ENCODE assay signal across 9 mouse cellular contexts in the genomic region with DNA sequence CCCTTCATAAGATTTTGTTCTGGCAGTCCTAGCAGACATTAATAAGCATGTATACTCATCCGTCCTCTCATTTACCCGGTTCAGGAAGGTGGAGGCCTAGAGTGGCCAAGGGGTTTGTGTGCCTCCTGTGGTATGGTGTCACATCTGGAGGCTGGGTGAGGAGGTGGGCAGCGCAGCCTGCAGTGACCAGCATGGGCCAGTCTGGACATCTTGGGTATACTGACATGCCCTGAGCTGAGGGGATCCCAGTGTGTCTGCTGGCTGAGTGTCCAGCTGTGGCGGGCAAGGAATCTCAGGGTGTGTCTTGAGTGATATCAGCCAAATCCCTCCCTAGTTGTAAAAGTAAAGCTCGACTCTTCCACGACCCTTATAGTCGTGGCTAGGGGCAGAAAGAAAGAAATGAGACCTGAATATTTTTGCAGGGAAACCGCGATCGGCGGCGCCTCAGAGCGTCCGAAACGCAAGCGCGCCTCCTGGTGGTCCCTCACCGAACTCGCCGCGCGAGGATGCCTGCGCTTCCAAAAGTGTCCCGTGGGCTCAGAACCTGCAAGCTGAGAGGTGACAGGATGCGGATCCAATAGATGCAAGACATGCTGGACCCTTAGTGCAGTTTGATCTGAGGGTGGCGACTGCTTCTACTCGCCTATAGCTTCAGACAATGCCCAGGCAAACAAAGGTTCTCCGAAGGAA. TPM values are rescaled to one million over a fixed set of nuclear protein-coding genes. Genes with fewer than 3 reads are reported as not detected.
DNase-seq lines count a peak whose midpoint lies in the region; ATAC-seq and TF ChIP-seq lines count a peak whose summit lies in the region.
"Had no signal": no experiment of that assay in that cellular context is flagged by ENCODE, and none has a peak within 500 bp of the region (broad histone marks: within the 10 kb centered on the region; RNA-seq: fewer than 3 reads in every experiment).

No protein-coding gene starts in this region.

- no peak for TF ChIP-seq EP300 in stomach, postnatal 0 days (optimal IDR thresholded peaks at IDR 0.05)

- H3K4me3 ChIP-seq in forebrain, embryonic 14.5 days (ENCODE audit: low read depth, low read length), result no peak overlapping the region
- H3K4me3 ChIP-seq in hindbrain, postnatal 0 days (ENCODE audit: low read length), result no peak overlapping the region
- H3K4me3 ChIP-seq in liver, adult 2 months (ENCODE audit: insufficient read depth, low read depth, low read length), result no peak overlapping the region
- peak overlapping the region; percentile 13; the same call in 1 of the 2 replicates for H3K4me3 ChIP-seq in midbrain, embryonic 16.5 days (ENCODE audit: low read depth, low read length)
- 0 out of 2 replicates have a peak overlapping the region, but pooled peaks have one; percentile 8 for H3K4me3 ChIP-seq in stomach, postnatal 0 days (ENCODE audit: low read depth, low read length)

- no peaks in the 10 kb centered on the region for H3K4me1 ChIP-seq in forebrain, embryonic 14.5 days (ENCODE audit: control insufficient read depth, insufficient read depth, low read length)
- no peaks in the 10 kb centered on the region for H3K4me1 ChIP-seq in hindbrain, postnatal 0 days (ENCODE audit: insufficient read depth, low read length)
- H3K4me1 ChIP-seq in liver, adult 2 months (ENCODE audit: control insufficient read depth, insufficient read depth, low read length), result no peaks in the 10 kb centered on the region
- no peaks in the 10 kb centered on the region for H3K4me1 ChIP-seq in midbrain, embryonic 16.5 days (ENCODE audit: control insufficient read depth, insufficient read depth, low read length)
- H3K4me1 ChIP-seq in stomach, postnatal 0 days (replicated peaks; ENCODE audit: control insufficient read depth, insufficient read depth), result no peaks in the 10 kb centered on the region

- H3K9ac ChIP-seq in forebrain, embryonic 14.5 days (ENCODE audit: low read length), result no peak overlapping the region
- no peak overlapping the region for H3K9ac ChIP-seq in hindbrain, postnatal 0 days (replicated peaks; ENCODE audit: low read length)
- H3K9ac ChIP-seq in liver, adult 2 months (ENCODE audit: low read depth, low read length), result no peak overlapping the region
- H3K9ac ChIP-seq in midbrain, embryonic 16.5 days (ENCODE audit: low read depth, low read length), result 0 out of 2 replicates have a peak overlapping the region, but pooled peaks have one; percentile 41
- no peak overlapping the region for H3K9ac ChIP-seq in stomach, postnatal 0 days (ENCODE audit: low read length)

- TF ChIP-seq POLR2A in liver, adult 2 months (IDR thresholded peaks at IDR 0.05; ENCODE audit: extremely low read depth, insufficient read depth, low read length), result no peak

- peaks cover 3% of the 10 kb centered on the region; the same call in 1 of the 2 replicates for H3K9me3 ChIP-seq in forebrain, embryonic 14.5 days (replicated peaks; ENCODE audit: control insufficient read depth, low read length)
- H3K9me3 ChIP-seq in hindbrain, postnatal 0 days (ENCODE audit: low read length), result no peaks in the 10 kb centered on the region
- H3K9me3 ChIP-seq in midbrain, embryonic 16.5 days (replicated peaks; ENCODE audit: control insufficient read depth, low read length, poor library complexity, severe bottlenecking), result no peaks in the 10 kb centered on the region
- H3K9me3 ChIP-seq in stomach, postnatal 0 days (ENCODE audit: control insufficient read depth, low read length), result no peaks in the 10 kb centered on the region

- no peaks in the 10 kb centered on the region for H3K36me3 ChIP-seq in forebrain, embryonic 14.5 days (ENCODE audit: control insufficient read depth, insufficient read depth, low read length)
- no peaks in the 10 kb centered on the region for H3K36me3 ChIP-seq in hindbrain, postnatal 0 days (ENCODE audit: insufficient read depth, low read length)
- H3K36me3 ChIP-seq in liver, adult 2 months (ENCODE audit: control insufficient read depth, insufficient read depth, low read length), result no peaks in the 10 kb centered on the region
- no peaks in the 10 kb centered on the region for H3K36me3 ChIP-seq in midbrain, embryonic 16.5 days (ENCODE audit: control insufficient read depth, insufficient read depth, low read length)
- no peaks in the 10 kb centered on the region for H3K36me3 ChIP-seq in stomach, postnatal 0 days (ENCODE audit: control insufficient read depth, insufficient read depth, low read length)

- ATAC-seq in forebrain, embryonic 14.5 days, result peak; percentile 65
- ATAC-seq in hindbrain, postnatal 0 days, result peak; percentile 66
- peak; percentile 59; the same call in 1 of the 2 replicates for ATAC-seq in midbrain, embryonic 16.5 days
- peak; percentile 50 for ATAC-seq in stomach, postnatal 0 days (ENCODE audit: low FRiP score, low TSS enrichment)

- H3K4me2 ChIP-seq in forebrain, embryonic 14.5 days (ENCODE audit: low read length), result peak overlapping the region; percentile 39; the same call in 1 of the 2 replicates
- H3K4me2 ChIP-seq in hindbrain, postnatal 0 days (ENCODE audit: low read depth, low read length), result peak overlapping the region; percentile 43
- H3K4me2 ChIP-seq in midbrain, embryonic 16.5 days (ENCODE audit: low read length), result peak overlapping the region; percentile 50
- peak overlapping the region; percentile 25; the same call in 1 of the 2 replicates for H3K4me2 ChIP-seq in stomach, postnatal 0 days (replicated peaks; ENCODE audit: low read depth)

- no peaks in the 10 kb centered on the region for H3K27me3 ChIP-seq in forebrain, embryonic 14.5 days (replicated peaks; ENCODE audit: control insufficient read depth, insufficient read depth, low read length)
- no peaks in the 10 kb centered on the region for H3K27me3 ChIP-seq in hindbrain, postnatal 0 days (ENCODE audit: insufficient read depth, low read length)
- H3K27me3 ChIP-seq in liver, adult 2 months (ENCODE audit: control insufficient read depth, insufficient read depth, low read length), result no peaks in the 10 kb centered on the region
- no peaks in the 10 kb centered on the region for H3K27me3 ChIP-seq in midbrain, embryonic 16.5 days (ENCODE audit: control insufficient read depth, insufficient read depth, low read depth, low read length)
- H3K27me3 ChIP-seq in stomach, postnatal 0 days (ENCODE audit: control insufficient read depth, insufficient read depth, low read length), result no peaks in the 10 kb centered on the region

- no peak overlapping the region for H3K27ac ChIP-seq in forebrain, embryonic 14.5 days (ENCODE audit: low read depth, low read length)
- H3K27ac ChIP-seq in hindbrain, postnatal 0 days, result no peak overlapping the region
- H3K27ac ChIP-seq in liver, adult 2 months (replicated peaks; ENCODE audit: insufficient read depth, low read depth, low read length), result no peak overlapping the region
- no peak overlapping the region for H3K27ac ChIP-seq in midbrain, embryonic 16.5 days (ENCODE audit: low read length)
- H3K27ac ChIP-seq in stomach, postnatal 0 days (replicated peaks), result no peak overlapping the region

- H3K79me2 ChIP-seq in liver, adult 2 months (ENCODE audit: control insufficient read depth, insufficient read depth, low read length), result no peaks in the 10 kb centered on the region

- TF ChIP-seq CTCF in hindbrain, postnatal 0 days (IDR thresholded peaks at IDR 0.05; ENCODE audit: low read depth), result peak; percentile 91
- peak; percentile 85 for TF ChIP-seq CTCF in liver, adult 2 months (IDR thresholded peaks at IDR 0.05; ENCODE audit: low read depth, low read length)
- peak; percentile 88 for TF ChIP-seq CTCF in stomach, postnatal 0 days (IDR thresholded peaks at IDR 0.05; ENCODE audit: low read depth)

- DNase-seq in urinary bladder, postnatal 14 days (ENCODE audit: low spot score), result peak; percentile 59
- DNase-seq in urinary bladder, postnatal 10 days (ENCODE audit: low spot score), result no peak
- peak; percentile 29 for DNase-seq in cerebellum, adult 11-12 months
- peak; percentile 79 for DNase-seq in forebrain, embryonic 14.5 days (ENCODE audit: low spot score)
- peak; percentile 84 for DNase-seq in hindbrain, postnatal 0 days (ENCODE audit: low spot score)
- no peak for DNase-seq in liver, adult 2 months (ENCODE audit: extremely low read depth, low read depth, low spot score)
- DNase-seq in stomach, postnatal 0 days (ENCODE audit: low spot score), result peak; percentile 72

- 11% methylated on average over 28 of the region's 28 CpGs for WGBS in forebrain, embryonic 14.5 days
- WGBS in hindbrain, postnatal 0 days, result 10% methylated on average over 28 of the region's 28 CpGs
- WGBS in liver, adult 2 months, result 14% methylated on average over 28 of the region's 28 CpGs
- 11% methylated on average over 28 of the region's 28 CpGs for WGBS in midbrain, embryonic 16.5 days
- WGBS in stomach, postnatal 0 days, result 10% methylated on average over 28 of the region's 28 CpGs

RNA-seq across cellular contexts. Expression of a gene that starts 8.0 kb away (rescaled TPM):
- 26.7 and 27.8 TPM in 2 replicates for polyA plus RNA-seq in forebrain, embryonic 14.5 days (2014; fragmentation: Nextera tagmentation; extraction: Ambion mirVana)
- 22.6 and 25.9 TPM in 2 replicates for total RNA-seq in hindbrain, postnatal 0 days (2014; rRNA removed)
- 19.3 and 22.4 TPM in 2 replicates for polyA plus RNA-seq in hindbrain, postnatal 0 days (2015; fragmentation: Nextera tagmentation; extraction: Ambion mirVana)
- 8.9 and 10.6 TPM in 2 replicates for total RNA-seq in liver, adult 2 months (2014; rRNA removed)
- 10.1 and 11.2 TPM in 2 replicates for polyA plus RNA-seq in liver, adult 2 months (2012; rRNA removed)
- polyA plus RNA-seq in midbrain, embryonic 16.5 days (2015; fragmentation: Nextera tagmentation; extraction: Ambion mirVana), result 31.1 and 36.0 TPM in 2 replicates
- polyA plus RNA-seq in stomach, postnatal 0 days (2015; fragmentation: Nextera tagmentation; extraction: Ambion mirVana), result 17.1 and 17.8 TPM in 2 replicates

RNA-seq across cellular contexts. Expression of a gene that starts 10.5 kb away (rescaled TPM):
- 28.1 and 36.3 TPM in 2 replicates for polyA plus RNA-seq in forebrain, embryonic 14.5 days (2014; fragmentation: Nextera tagmentation; extraction: Ambion mirVana)
- 9.9 and 11.3 TPM in 2 replicates for total RNA-seq in hindbrain, postnatal 0 days (2014; rRNA removed)
- 9.1 and 9.4 TPM in 2 replicates for polyA plus RNA-seq in hindbrain, postnatal 0 days (2015; fragmentation: Nextera tagmentation; extraction: Ambion mirVana)
- total RNA-seq in liver, adult 2 months (2014; rRNA removed), result not detected in 2 replicates
- not detected in 2 replicates for polyA plus RNA-seq in liver, adult 2 months (2012; rRNA removed)
- polyA plus RNA-seq in midbrain, embryonic 16.5 days (2015; fragmentation: Nextera tagmentation; extraction: Ambion mirVana), result 19.0 and 35.9 TPM in 2 replicates
- polyA plus RNA-seq in stomach, postnatal 0 days (2015; fragmentation: Nextera tagmentation; extraction: Ambion mirVana), result not detected in 2 replicates
- total RNA-seq: gastrocnemius, postnatal 36 days had no signal

RNA-seq across cellular contexts. Expression of a gene that starts 32.9 kb away (rescaled TPM):
- polyA plus RNA-seq in forebrain, embryonic 14.5 days (2014; fragmentation: Nextera tagmentation; extraction: Ambion mirVana), result 60.8 and 70.3 TPM in 2 replicates
- total RNA-seq in hindbrain, postnatal 0 days (2014; rRNA removed), result 49.7 and 67.8 TPM in 2 replicates
- 37.6 and 42.8 TPM in 2 replicates for polyA plus RNA-seq in hindbrain, postnatal 0 days (2015; fragmentation: Nextera tagmentation; extraction: Ambion mirVana)
- total RNA-seq in liver, adult 2 months (2014; rRNA removed), result 42.5 and 49.3 TPM in 2 replicates
- polyA plus RNA-seq in liver, adult 2 months (2012; rRNA removed), result 36.4 and 55.0 TPM in 2 replicates
- polyA plus RNA-seq in midbrain, embryonic 16.5 days (2015; fragmentation: Nextera tagmentation; extraction: Ambion mirVana), result 21.5 and 31.5 TPM in 2 replicates
- 38.7 and 38.9 TPM in 2 replicates for polyA plus RNA-seq in stomach, postnatal 0 days (2015; fragmentation: Nextera tagmentation; extraction: Ambion mirVana)

RNA-seq across cellular contexts. Expression of a gene that starts 59.7 kb away (rescaled TPM):
- polyA plus RNA-seq in forebrain, embryonic 14.5 days (2014; fragmentation: Nextera tagmentation; extraction: Ambion mirVana), result not detected in 2 replicates
- not detected in 2 replicates for total RNA-seq in hindbrain, postnatal 0 days (2014; rRNA removed)
- not detected in 2 replicates for polyA plus RNA-seq in hindbrain, postnatal 0 days (2015; fragmentation: Nextera tagmentation; extraction: Ambion mirVana)
- total RNA-seq in liver, adult 2 months (2014; rRNA removed), result not detected in 2 replicates
- polyA plus RNA-seq in liver, adult 2 months (2012; rRNA removed), result not detected in 2 replicates
- polyA plus RNA-seq in midbrain, embryonic 16.5 days (2015; fragmentation: Nextera tagmentation; extraction: Ambion mirVana), result not detected in 2 replicates
- polyA plus RNA-seq in stomach, postnatal 0 days (2015; fragmentation: Nextera tagmentation; extraction: Ambion mirVana), result not detected in 2 replicates

Comparison
In these comparisons a context has a peak if more than half of its experiments do, and no peak if none do; other contexts are left out.
1. DNase-seq: peak in urinary bladder, postnatal 14 days (single experiment), cerebellum, adult 11-12 months (single experiment), forebrain, embryonic 14.5 days (single experiment), hindbrain, postnatal 0 days (single experiment) and stomach, postnatal 0 days (single experiment); none in urinary bladder, postnatal 10 days (single experiment) and liver, adult 2 months (single experiment).
2. H3K4me3 ChIP-seq: peak in midbrain, embryonic 16.5 days (single experiment) and stomach, postnatal 0 days (single experiment); none in forebrain, embryonic 14.5 days (single experiment), hindbrain, postnatal 0 days (single experiment) and liver, adult 2 months (single experiment).
3. Peak in every context shown above with its lines, with median percentiles within 50 percentile points of each other: ATAC-seq, H3K4me2 ChIP-seq and CTCF ChIP-seq.